Mouse (Mus musculus): ENCODE measurements around the gene Ctf2.

GRCm38 (mm10) chr7:127672776-127673175, 59.2 kb downstream of the Ctf2 start:
- TF ChIP-seq MAFK (IDR thresholded peaks at IDR 0.05; ENCODE audit: borderline replicate concordance, low read depth, low read length) (no peak), CTCF (IDR thresholded peaks at IDR 0.05 in 2 of 3, conservative IDR thresholded peaks at IDR 0.05 in 1 of 3; ENCODE audit: control insufficient read depth in 1 of 3, insufficient read depth in 1 of 3, low read depth in 2 of 3, low read length in 3 of 3, poor library complexity in 1 of 3, severe bottlenecking in 1 of 3) (no peak), MEF2A (IDR thresholded peaks at IDR 0.05; ENCODE audit: extremely low read depth, insufficient replicate concordance, low read depth, low read length, poor library complexity, severe bottlenecking) (no peak), POLR2AphosphoS5 (IDR thresholded peaks at IDR 0.05; ENCODE audit: borderline replicate concordance, low read depth, low read length) (no peak), KAT2A (conservative IDR thresholded peaks at IDR 0.05; ENCODE audit: low read depth, low read length) (no peak), ZC3H11A (IDR thresholded peaks at IDR 0.05; ENCODE audit: low read depth, low read length) (no peak), GATA1 (IDR thresholded peaks at IDR 0.05; ENCODE audit: low read depth, low read length) (no peak), SIN3A (IDR thresholded peaks at IDR 0.05; ENCODE audit: low read length) (no peak), POLR2A (IDR thresholded peaks at IDR 0.05; ENCODE audit: control insufficient read depth in 1 of 2, insufficient read depth in 1 of 2, low read depth in 1 of 2, low read length in 2 of 2, poor library complexity in 1 of 2) (no peak), USF2 (IDR thresholded peaks at IDR 0.05; ENCODE audit: borderline replicate concordance in 1 of 2, insufficient read depth in 1 of 2, low read depth in 1 of 2, low read length in 2 of 2) (no peak), ETS1 (IDR thresholded peaks at IDR 0.05; ENCODE audit: low read depth, low read length) (no peak), SMC3 (IDR thresholded peaks at IDR 0.05; ENCODE audit: low read depth, low read length) (no peak)
